Mouse (Mus musculus) gastrocnemius, postnatal 25 days (tissue): ENCODE results near the gene Gse1. TPM values are rescaled to one million over a fixed set of nuclear protein-coding genes. Genes with fewer than 3 reads are reported as not detected.

Source experiments
- DNase-seq: peaks from one replicate; pipeline ENCODE4 v3.0.0; 2022
- total RNA-seq, 2 experiments: library from RNA; stranded (reverse); gene quantifications; 1 replicate in 1 of 2; 2 replicates in 1 of 2; pipeline ENCODE4 v1.2.3; 2021

Gse1 gene
- total RNA-seq, 2 experiments from 2014 or later, result 23.1 to 27.1 TPM

DNA sequence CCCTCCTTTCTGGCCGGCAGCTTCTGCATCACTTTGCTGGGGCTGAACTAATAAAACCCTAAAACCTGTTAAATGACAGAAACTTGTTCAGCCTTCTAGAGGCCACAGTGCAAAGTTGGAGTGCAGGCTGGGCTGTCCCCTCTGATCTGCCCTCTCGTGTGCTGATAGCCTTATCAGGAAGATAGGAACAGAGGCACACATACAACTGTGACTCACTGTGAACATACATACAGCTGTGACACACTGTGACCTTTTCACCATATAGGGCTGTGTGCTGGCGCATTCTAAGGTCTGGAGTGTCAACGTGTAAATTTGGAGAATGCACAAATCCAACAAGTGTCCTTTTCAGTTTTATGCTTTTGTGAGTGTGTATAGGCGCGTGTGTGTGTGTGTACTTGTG, 226.1 kb downstream of the Gse1 start:
- no peak for DNase-seq

DNA sequence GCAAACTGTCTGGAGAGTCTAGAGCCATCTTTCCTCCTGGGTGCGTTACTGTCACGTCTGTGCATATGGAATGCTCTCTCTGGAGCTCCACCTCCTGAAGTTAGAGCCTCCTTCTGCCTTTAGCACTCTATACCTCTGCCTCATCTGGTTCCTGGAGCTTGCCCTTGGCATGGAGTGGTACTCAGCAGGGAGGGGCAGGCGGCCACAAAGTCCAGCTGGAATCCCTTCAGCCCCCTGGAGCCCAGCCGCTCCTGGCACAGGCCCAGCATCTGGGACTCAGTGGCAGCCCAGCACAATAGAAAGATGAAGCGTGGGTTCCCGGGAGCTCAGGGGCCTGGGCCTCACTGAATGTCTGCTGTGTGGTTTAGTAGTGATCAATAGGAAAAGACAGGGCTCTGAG, 232.1 kb downstream of the Gse1 start:
- DNase-seq, result no peak

DNA sequence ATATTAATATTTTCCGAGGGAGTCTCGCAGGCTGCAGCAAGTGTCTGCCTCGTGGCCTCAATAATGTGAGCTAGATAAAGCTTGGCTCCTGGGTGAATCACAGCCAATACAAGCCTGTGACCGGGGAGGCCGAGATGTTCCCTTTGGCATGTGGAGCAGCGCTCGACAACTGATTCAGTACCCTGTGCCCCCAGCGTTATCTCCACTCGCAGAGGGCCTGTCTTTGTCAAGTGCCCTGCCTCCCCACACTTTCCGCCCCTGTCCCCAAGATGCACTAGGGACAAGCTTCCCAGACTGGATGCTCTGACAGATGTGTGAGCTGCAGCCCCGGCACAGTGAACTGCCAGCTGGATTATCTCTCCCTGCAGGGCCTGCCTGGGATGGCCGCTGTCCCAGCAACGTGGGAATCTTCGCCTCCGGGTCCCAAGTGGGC, 233.9 kb downstream of the Gse1 start:
- DNase-seq, result no peak

DNA sequence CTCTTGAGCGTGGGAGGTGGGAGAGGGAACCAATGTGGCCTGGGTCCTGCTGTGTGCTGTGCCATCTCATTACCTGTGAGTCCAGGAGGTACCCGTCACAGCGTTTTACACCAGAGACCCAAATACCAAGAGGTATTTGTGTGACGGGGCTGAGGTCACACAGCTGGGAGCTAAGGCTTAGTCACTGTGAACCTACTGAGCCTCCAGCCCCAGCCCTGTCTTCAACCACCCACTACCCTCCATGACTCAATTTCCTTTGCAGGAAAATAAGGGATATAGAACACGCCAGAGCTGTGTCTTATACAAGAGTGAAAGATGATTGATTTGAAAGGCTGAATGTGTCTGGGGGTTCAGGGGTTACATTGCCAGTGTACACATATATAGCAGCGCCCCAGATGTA, 234.4 kb downstream of the Gse1 start:
- no peak for DNase-seq

DNA sequence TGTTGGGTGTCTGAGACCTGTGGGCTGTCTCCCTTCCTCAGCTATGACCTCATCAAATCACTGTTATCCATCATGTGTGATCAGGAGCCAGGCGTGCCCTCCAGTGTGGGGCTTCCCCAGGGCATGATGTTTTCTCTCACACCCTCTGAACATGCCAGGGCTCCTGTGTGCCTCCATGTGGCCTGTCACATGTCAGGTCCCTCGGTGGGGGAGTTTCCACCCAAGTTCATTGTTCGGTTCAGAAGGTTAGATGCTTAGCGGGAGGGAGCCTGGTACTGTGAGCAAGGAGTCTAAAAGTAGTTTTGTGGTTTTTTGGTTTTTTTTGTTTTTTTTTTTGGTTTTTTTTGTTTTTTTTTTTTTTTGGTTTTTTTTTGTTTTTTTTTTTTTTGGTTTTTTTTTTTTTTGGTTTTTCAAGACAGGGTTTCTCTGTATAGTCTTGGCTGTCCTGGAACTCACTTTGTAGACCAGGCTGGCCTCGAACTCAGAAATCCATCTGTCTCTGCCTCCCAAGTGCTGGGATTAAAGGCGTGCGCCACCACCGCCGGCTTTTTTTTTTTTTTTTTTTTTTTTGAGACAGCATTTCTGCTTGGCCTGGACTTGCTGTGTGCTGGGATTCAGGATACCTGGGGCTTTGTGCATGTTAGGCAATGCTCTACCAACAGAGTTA, 235.8 kb downstream of the Gse1 start:
- DNase-seq, result no peak

DNA sequence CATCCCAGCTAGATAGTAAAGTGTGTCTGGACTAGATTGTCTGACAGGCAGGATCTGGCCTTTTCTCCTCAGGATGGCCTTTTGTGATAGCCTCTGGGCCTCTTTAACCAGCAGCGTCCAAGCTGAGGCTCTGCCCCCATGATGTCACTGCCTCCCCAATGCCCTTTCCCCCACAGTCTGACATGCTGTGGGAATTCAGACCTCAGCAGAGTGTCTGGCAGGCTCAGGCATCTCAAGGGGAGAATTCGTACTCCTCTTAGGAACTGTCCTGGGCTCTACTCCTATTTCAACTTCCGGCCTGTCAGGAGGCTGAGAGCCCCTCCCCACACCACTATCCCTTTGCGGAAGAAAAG, 236.3 kb downstream of the Gse1 start:
- DNase-seq, result no peak

DNA sequence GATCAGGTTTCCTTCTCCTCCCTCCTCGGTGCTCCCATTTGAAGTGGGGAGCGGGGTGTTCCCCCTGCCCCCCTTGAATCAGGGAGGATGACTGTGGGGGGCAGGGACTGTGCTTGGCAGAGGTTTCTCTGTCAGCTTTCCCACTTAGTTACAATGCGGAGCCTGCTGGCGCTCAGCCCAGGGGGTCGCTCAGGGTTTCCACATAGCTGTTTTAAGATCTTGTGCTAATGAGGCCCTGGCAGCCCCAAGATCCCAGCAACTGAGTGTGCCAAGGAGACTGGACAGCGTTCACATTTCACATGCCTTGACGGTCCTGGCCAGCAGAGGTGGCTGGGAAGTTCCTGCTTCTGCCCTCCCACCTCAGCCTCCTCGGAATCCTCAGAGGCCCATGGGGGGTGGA, 237.5 kb downstream of the Gse1 start:
- no peak for DNase-seq

DNA sequence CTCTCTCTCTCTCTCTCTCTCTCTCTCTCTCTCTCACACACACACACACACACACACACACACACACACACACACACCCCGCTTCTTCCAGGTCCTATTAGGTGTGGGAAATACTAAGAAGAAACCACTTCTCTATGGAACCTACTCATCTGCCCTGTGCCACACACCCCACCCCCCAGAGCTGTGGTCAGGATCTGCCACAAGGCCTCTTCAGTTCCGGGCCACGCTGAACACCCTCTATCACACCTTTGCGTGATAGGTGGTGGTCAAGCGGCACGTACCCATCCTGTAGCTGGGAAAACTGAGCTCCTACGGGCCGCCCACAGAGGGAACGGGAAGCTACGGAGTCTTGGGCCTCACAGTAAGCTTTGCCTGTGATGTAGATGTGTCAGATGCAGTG, 238.0 kb downstream of the Gse1 start:
- no peak for DNase-seq

DNA sequence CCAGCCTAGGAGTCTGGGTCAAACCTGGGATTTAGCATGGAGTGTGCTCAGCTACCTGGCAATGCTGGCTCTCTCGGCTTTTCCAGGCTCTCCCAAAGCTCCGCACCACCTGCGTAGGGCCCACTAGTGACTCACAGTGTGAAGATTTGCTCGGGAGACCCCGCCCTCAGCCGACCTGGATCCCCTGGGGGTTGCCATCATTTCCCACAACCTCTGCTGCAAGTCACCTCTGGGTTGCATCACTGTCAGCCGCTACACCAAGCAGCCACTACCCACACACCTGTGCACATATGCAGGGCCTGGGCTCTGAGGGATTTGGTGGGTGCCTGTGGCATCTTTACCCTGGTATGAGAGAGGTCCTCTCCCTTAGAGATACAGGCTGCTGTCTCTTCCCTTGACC, 239.3 kb downstream of the Gse1 start:
- DNase-seq, result no peak

DNA sequence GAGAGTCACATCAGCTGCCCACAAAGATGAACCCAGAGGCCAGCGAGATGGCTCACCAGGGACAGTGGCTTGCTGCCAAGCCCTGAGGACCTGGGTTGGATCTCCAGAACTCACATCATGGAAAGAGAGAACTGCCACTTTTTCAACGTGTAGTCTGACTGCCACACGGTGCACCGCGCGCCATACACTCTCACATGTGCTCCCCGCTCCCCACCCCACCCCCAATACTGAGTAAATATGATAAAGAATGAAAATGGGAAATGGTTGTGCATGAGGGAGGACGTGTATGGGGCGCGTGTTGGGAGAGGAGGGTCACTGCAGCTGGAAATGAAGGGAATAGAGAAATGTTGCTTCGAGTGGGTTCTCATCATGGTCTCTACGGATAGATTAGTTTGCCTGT, 241.9 kb downstream of the Gse1 start:
- DNase-seq, result no peak

DNA sequence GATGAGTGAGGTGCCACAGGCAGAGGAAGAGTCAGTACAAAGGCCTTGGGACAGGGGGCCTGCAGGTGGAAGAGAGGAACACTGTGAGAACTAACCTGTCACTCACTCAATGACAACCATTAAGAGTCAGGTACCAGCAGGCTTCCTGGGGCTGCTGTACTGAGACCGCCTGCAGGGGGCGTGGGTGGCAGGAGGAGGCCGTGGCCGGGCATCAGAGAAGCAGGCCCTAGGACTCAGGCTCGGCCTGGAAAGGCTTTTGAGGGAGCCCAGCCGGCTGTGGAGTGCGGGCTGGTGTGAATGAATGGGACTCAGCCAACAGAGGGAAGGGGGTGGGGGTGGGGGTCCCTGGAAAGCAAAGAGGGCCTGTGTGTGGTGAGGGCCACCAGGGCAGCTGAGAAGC, 242.9 kb downstream of the Gse1 start:
- no peak for DNase-seq

DNA sequence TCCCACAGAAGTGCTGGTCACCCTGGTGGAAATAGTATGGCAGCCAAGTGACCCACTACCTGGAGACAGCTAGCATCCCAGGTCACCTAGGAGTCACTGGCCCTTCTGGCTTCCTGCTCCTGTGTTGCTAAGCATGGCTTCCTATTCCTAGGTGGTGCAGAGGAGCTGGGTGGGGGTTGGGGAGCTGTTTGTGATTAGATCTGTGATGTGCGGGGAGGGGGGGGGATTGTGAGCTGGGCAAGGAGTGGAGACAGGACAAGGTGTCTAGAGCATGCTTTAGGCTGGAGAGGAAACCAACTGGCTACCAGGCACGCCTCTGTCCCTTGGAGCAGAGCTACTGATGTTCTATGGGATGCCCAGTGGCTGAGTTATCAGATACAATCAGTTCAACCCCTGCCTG, 243.5 kb downstream of the Gse1 start:
- DNase-seq, result no peak

DNA sequence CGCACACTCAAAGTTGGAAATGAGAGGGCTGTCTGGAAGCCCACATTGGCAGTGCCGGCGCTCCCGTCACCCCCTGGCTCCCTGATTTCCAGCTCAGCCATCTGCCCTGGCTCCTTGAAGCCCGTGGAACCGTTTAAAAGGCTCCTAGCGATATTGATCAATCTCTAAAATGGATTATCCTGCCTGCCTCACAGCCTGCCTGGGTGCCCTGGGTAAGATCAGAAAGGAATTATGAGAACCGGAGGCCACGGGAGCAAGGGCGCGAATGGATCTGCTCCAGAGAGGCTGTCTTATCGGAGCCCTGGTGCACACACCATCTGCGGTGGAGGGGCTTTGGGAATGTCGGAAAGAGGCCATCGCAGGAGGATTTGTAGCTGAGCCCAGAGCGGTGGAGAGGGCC, 244.0 kb downstream of the Gse1 start:
- no peak for DNase-seq

DNA sequence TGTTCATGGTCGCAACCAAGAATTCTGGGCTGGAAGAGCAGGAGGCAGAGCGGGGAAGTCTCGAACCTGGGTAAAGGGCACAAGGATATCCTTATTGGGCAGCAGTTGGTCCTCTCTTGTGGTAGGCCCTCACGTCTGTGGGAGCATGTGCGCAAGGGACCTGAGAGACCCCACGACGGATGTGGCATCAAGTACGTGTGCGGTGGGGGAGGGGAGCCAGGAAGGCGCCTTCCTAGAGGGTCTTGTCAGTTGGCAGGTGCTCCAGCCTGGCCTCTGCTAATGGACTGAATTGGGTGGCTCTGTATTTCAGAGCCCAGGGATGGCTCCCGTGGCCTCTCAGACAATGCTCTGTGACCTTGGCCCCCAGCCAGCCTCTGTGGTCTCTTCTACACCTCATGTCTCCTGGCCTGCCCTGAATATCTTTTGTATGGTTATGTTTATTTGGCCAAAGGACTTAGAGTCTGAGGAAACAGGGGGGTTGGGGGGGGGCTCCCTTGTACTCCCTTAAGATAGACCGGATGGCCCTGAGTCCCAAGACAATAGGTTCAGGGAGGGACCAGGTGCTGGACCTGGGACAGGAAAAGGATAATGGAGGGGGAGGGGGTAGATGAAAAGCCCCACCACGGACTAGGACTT, 245.6 kb downstream of the Gse1 start:
- DNase-seq, result no peak

DNA sequence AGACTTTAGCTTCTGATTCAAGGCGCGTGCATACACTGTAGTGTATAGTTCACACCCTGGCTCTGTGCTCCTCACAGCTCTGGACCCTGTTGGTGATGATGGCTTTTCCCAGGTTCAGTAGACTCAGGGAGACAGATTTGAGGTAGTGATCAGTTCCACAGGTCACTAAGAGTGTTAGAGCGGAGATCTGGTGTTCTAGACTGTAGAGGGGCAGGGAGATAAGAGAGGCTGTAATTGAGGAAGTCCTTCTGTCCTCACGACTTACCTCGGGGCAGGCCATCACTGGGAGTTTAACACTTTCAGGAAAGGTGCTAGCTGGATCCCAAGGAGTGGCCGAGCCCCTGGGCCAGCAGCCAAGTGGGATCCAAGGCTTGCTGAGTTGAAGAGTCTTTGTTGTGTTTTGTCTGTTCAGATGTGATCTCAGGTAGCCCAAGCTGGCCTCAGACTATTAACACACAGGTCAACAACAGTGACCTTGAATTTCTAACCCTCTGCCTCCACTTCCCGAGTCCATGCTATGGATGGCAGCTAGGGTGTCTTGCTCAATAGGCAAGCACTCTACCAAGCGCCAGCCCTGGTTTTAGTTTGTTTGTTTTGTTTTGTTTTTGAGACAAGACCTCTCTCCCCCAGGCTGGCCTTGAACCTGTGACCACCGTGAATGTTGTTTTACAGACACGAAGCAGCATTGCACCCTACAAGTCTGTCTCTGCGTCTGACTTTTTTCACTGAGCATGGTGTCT, 246.4 kb downstream of the Gse1 start:
- no peak for DNase-seq

DNA sequence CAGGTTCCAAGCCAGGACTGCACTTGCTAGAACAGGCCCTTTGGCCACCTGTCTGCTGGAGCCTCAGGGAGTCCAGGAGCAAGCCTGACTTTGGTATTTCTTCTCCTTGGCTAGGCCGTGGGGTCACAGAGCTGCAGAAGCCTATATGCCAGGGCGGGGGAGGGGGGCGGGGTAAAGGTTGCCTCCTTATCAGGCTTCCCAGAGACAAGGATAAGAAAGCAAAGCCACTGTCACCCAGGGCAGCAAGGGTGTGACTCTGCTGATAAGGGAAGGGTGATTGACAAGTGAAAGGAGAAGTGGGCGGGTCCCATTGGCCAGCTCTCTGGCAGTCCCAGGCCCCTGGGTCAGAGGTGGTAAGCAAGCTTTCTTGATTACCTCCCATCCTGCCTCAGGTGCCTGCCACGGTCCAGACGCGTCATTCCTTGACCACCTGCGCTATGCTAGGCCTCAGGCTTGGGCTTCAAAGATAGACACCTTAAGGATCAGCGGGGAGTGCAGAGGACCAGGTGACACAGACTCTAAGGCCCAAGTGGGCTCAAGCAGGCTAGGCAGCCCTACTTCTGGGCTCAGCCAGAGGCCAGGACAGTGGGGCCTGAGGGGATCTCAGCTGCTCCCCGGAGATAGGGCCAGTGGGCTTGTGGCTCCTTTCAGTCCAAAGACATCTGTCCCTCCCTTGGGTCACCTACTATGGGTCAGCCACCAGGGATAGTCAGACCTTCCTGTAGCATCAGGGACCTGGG, 247.4 kb downstream of the Gse1 start:
- DNase-seq, result no peak

DNA sequence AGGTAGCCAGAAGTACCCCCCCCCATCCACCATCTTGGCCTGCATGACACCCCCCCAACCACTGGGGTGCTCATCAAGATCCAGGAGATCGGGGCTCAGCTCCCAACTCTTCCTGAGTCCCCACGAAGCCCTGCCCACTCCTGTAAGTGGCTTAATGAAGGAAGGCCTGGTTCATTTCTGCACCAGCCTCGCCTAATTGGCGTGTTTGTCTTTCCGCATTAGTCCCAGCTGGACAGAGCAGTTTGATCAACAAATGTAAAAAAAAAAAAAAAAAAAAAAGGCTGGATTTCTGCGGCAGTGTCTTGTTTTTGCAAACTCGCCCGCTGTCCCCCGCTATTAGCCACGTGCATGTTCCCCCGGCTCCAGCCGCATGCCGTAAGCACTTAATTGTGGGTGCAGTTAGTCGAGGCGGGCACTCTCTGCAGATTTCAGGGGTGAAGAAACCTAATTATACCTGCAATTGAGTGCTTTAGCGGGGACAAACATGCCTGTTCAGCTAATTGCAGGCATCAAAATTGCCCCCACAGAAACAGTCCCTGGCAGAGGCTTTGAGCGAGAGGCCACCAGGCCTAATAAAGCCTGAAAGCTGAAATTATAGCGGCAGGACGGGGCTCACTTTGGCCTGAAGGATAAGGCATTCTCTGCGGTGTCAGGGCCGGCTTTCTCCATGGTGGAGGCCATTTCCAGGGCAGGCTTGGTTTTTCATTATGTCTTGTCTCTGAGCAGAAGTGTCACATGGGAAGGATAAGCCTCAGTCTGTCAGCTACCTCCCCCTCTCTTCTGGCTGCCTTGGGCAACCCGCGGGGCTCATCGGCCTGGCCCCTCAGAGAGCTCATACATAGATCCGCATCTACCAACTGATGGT, 248.7 kb downstream of the Gse1 start:
- DNase-seq, result no peak

DNA sequence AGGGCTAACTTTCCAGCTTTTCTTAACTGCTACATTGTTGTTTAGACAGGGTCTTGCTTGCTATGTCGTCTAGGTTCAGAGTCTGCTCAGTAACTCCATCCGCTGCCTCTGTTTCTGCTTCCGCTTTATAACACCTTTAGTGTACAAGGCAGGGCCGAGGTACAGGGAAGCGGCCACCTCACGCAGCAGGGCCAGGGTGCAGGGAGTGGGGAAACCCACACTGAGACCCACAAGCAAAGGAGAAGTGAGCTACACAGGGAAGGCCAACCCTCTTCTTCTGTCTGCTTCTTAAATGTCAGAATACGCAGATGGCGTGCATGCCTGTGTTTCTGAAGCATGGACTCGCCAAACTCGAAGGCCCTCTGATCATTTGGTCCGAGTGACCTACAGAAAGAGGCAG, 250.5 kb downstream of the Gse1 start:
- no peak for DNase-seq

DNA sequence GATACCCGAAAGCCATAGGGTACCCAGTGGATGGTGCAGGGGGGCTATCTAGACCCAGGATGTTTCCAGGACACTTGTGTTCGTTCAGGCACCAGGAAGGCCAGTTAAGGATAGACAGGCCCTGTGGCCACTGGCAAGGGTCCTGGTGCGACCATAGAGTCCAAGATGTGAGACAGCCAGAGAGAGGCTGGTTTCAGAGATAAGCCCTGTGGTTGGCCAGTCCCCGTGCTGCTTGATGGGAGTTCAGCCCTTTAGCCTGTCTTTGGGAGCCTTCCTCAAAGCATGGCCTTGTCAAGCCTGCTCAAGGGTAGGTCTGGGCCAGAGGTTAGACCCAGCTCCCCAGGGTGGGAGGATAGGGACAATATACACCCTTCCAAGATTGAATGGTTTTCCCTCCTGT, 251.4 kb downstream of the Gse1 start:
- no peak for DNase-seq

DNA sequence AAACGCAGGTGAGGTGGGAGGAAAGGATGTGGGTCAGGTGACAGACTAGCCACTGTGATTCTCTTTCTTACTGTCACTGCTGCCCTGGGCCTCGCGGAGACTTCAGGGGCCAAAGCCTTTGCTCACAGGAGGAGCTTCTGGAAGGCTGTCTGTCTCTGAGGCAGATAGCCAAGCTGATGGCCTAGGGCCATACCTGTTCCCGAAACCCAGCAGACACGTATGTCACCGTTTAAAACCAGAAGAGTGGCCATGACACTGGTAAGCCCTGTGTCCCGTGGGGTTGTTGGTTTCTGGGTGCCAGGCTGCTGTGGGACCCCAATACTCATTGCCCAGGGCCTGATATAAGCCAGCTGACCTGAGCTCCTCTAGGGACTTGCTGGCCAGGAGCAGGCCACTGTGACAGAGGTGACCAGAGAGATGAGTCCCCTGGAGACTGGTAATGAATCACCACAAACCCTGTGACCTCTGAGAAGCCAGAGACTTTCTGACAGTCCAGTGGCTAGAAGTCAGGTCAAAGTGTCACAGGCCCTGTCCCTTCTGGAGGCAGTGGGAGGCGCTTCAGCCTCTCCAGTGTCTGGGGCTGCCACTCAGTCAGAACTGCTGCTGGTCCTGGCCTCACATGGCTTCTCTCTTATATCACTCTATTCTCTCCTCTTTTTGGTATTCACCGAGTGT, 253.9 kb downstream of the Gse1 start:
- DNase-seq, result no peak

DNA sequence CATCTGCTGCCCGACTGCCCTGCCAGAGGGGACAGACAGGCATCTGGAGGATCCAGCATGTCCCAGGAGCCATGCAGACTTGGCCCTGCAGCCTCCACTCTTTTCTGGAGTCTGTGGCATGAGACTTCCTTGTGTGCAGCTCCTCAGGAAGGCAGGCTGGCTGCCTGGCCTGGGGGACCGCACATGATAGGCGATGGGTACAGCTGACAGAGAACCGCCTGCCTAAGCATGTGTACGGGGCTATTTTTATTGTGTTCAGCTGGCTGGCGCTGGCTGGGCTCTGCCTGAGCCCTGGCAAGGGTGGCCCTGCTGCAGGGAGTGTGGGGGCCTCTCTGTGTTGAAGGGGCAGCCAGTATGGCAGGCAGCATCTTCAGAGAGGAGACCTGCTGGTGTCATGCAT, 256.2 kb downstream of the Gse1 start:
- peak; percentile 49 for DNase-seq

DNA sequence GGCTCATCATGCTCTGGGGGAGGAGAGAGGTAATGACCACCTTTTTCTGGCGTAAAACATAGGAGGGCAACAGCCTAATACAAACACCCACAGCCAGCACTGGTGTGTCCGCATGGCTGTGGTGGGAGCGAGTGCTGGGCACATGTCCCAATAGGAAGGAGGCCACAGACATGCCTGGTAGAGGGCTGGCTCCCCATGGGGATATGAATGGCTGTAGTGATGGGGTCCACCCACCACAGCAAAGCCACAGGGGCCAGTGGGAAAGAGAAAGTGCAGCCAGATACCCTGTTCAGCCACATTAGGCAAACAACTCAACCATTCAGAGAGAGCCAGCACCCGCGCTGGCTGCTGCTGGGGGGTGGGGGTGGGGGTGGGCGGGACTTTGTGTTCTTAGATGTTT, 256.9 kb downstream of the Gse1 start:
- DNase-seq, result no peak
